Mouse (Mus musculus) lung, postnatal 14 days (tissue): ENCODE data around the gene Rnasek.

Source experiments
- DNase-seq: peaks from one replicate; pipeline ENCODE4 v3.0.0; 2021

Gene Rnasek

DNA sequence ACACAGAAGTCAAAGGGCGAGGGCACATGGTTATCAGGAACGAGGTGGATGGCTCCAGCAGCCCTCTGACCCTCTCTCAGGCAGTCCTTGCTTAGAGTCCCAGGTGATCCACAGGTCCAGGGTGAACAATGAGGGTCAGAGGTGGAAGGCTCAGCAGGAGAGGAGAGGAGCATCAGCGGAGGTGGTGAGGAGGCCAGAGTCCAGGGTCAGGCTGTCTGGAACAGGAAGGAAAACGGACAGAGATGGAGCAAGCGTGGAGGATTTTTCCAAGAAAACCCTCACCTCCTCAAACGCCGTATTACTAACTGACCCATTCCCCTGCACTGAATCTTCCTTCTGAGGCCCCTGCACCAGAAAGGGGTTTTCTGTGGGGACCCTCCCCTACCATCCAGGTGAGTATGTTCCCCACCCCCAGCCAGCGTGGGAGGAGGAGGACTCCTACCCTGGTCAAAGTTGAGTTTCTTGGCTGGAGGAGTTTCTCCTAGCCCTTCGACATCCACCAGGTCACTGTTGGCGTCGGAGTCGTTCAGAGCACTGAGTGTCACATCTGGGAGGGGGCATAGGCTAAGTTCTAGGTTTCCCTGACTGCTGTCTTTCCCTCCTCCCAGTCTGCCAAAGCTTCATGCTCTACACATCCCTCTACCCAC lies 4.3 kb downstream of the Rnasek start:
- no peak for DNase-seq

DNA sequence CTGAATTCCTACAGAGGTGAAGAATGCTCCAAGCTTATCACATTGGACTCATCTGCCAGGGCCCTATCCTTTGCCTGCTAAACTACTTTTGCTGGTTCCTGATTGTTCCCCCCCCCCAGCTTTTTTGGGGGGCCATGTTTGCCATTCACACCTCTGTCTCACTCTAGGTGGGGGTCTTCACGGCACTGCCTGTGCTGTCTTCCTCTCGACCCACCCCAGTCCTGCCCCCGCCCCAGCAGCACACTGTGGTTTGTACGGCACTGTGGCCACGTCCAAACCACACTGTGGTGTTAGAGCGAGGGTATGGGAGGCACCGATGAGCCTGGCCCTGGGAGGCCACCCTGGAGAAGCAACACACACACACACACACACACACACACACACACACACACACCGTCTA lies 5.1 kb downstream of the Rnasek start:
- DNase-seq, result no peak

DNA sequence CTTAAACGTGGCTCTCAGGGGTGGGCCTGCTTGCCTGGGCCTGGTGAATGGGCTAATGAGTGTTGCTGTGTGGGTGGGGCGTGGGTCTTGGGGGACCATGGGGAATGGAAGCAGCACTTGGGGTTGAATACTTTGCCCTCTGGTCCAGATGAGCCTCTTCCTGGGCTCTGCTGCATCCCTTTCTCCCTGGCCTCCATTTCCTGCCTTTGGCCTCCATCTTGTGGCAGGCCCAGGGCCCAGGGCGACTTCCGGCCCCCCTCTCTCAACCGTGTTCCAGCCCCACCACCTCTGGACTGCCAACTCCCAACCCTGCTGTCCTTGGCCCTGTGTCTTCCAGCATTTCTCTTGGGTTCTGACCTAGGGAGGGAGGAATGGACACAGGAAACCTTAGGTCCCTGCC lies 5.6 kb downstream of the Rnasek start:
- DNase-seq, result no peak

DNA sequence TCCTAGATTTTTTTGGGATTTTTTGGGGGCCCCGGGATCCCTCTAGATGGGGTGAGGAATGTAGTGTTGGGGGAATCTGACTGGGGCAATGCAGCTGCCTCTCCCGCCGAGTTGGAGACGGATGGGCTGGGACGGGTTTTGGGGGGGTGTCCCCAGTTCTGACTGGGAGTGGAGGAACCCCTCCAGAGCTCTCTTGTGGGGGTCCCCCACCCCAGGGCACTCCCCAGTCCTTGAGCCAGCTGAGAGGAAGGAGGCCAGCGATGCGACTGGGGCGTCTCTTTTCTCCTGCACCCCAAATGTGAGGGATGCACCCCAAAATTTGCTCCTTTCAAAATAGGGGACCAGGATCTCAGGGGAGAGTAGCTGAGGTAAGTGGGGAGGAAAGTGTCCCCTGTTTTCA lies 6.6 kb downstream of the Rnasek start:
- no peak for DNase-seq

DNA sequence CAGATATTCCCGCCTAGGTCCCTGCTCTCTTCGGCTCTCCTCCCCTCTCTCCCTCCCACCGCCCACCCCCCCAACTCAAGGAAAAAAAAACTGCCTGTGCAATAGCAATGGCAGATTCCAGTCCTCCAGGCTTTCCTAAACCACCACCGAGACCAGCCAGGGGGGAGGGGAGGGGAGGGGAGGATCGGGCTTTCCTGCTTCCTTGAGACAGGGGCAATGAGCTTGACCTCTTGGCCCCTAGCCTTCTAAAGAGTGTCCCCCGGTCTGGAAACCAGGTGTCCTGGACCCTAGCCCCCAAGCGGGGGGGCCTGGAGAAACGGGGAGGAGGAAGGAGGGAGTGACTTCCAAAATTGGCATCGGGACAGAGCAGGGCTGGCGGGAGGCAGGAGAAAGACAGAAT lies 7.1 kb downstream of the Rnasek start:
- DNase-seq, result no peak

DNA sequence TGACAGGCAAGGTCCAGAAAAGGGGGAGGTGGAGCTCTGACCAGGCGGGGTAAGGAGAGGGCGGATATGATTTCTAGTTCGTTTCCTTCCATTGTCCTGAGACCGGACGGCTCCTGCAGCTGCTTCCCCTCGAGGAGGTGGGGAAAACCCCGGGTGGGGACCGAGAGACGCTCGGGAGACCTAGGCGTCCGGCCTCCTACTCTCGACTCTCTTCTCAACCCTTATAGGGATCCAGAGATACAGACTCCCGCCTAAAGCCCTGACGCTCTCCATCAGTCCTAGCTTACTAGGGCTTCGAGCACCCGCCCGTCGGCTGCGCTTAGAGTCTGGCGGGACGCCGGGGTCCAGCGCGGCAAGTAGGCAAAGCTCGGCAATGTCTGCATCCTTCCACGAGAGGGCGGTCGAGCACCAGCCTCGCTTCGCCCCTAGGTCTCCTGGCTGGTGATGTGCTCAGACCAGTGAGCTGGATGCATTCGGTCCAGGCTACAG lies 9.4 kb downstream of the Rnasek start:
- DNase-seq, result peak; percentile 90

DNA sequence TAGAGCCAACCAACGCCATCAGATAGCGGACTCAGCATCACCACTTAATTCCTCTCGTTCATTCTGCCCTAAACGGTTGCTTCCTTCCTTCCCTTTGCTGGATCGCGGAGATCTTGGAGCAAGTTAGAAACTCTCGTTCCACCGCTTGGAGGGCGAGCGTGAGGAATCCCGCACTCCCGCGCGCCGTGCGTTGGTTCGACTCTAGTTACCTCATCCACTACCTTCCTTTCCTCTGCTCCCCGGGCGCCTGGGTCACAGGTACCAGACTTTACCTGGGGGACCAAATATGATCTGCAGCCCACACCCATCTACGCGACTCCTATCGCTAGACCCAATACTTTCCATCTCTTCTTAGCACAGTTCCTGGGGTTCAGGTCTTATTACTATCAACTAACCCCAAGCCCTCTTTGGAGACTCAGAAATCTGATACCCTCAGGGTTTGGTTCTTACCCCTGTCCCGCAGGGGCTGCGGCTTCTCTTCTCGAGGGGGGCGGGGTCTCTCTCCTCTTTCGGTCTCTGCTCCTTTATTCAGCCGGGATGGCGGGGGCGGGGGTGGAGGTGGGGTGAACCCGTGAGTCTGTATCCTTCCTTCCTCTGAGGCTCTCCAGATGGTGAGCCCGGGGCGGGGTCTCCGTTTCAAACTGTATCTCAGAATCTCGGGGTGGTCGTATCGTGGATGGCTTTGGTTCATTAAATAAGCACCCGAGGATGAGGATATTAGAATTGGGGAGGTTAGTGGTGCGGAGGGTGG lies 10.2 kb downstream of the Rnasek start, which contains the start of gene Bcl6b:
Gene Bcl6b (minus strand): TSS at position 539 of the 751 bp plus-strand sequence.
- no peak for DNase-seq

DNA sequence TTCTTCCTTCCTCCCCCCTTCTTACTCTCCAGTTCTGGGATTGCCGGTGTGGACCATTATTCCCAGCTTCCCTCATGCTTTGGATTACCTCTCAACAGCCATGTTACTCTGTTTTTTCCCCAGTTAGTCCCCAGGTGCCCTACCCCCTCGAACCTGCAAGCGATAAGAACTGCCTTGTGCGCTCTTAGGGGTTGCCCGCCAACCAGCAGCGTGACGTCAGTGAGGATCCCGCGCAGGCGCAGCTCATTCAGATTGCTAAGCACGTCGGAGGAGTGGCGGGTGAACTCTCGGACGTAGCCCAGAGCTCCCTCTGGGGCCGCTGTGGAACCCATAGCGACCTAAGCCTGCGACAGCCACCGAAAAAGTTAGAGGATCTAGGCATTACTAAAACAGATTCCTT lies 10.8 kb downstream of the Rnasek start:
- peak; percentile 93 for DNase-seq

DNA sequence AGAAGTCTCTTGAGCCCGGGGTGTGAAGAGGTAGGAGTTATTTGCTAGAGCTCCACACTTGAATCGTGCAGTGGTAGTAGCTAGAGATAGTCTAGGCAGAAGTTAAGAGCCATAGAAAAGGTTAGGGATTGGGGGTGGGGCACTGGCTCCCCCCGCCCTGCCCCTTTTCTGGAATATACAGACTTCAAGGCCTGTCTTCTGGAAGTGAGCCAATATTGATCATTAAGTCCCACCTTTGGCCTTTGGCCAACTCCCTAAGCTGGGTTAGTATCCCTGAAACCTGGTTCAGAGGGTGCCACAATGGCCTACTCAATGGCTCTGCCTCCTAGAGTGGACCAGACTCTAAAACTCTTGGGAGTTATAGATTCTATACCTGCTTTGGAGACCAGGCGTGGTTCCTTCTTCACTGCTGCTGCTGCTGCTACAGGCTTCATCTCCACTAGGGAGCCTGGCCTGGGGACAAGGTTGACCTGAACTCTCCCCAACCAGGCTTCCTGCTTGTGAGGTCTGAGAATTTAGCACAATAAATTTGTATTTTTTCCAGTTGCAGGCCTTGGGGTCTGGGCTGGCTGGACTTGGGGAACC lies 11.9 kb downstream of the Rnasek start:
- DNase-seq, result no peak

DNA sequence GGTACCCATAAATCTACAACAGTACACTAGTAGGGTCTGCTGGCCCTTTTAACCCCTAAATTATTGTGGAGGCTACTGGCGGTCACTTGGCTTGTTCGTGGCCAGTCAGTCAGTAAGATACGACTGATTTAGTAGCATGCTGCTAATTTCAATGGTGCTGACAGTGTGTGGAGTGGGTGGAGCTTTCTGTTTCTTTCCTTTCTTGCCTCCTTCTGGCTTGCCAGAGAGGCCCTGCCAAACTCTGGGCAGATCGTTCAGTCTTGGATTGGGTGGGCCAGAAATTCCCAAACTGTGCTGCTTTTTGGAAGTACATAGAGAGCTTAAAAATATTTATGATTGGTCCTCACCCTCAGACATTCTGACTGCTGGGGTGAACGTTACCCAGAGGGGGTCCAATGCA lies 12.5 kb downstream of the Rnasek start:
- DNase-seq, result no peak

DNA sequence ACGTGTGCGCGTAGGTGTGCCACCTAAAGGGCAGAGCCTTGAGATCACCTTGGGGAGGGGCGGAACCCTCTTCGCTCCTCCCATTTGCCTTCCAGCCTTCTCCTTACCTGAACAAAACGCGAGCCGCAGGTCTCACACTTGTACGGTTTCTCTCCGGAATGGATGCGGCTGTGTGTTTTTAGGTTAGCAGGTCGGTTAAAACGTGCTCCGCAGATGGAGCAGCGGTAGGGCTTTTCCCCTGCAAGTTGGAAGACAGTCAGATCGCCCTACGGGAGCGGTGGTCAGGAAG lies 13.1 kb downstream of the Rnasek start:
- DNase-seq, result no peak

DNA sequence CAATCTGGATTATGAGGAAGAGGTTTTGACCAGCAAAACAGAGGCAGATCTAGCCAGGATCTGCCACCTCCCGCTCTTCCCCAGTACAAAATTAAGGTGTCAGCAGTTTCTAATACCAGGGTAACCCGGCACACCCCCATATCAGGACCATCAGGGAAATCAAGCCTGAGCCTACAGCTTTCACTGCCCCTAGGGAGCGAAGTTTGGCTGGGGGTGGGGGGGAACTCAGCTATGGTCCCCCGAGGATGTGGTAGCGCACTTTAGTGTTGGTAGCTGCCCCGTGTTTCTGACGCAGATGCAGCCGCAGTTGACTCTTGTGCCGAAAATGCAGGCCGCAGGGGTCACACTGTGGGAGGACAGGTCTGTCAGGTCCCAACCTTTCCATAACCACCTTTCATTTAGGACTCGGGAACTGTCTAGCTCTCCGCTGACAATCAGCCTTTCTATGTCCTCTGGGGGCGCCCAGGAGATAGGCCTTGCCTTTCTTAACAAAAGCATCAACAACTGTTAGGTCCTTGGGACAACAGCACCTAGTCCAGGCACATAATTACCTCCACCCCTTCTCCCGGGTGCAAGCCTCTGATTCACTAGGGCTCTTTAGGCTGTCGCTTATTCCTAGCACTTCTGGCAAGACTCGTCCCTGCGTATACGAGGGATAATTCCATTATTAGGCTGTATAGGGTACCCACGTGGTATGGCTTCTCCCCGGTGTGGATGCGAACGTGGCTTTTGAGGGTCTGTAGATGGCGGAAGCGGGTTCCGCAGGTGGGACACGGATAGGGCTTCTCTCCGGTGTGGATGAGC lies 13.6 kb downstream of the Rnasek start:
- no peak for DNase-seq

DNA sequence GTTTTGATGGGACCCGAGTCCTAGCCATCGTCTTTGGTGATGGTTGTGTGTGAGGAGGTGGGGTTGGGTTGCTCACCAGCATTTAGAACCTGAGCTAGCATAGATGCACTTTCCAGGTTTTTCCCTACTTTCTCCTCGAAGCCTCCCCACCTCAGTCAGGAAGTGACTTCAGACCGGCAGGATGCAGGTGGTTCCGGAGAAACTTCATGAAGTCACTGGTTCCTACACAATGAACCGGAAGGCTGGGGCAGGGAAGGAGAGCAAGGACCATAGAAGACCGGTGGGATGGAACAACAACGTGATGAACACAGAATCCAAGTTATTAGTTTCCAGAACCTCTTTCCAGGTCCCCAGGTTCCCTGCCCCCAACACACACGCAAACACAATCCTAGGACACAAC lies 15.9 kb downstream of the Rnasek start:
- no peak for DNase-seq

DNA sequence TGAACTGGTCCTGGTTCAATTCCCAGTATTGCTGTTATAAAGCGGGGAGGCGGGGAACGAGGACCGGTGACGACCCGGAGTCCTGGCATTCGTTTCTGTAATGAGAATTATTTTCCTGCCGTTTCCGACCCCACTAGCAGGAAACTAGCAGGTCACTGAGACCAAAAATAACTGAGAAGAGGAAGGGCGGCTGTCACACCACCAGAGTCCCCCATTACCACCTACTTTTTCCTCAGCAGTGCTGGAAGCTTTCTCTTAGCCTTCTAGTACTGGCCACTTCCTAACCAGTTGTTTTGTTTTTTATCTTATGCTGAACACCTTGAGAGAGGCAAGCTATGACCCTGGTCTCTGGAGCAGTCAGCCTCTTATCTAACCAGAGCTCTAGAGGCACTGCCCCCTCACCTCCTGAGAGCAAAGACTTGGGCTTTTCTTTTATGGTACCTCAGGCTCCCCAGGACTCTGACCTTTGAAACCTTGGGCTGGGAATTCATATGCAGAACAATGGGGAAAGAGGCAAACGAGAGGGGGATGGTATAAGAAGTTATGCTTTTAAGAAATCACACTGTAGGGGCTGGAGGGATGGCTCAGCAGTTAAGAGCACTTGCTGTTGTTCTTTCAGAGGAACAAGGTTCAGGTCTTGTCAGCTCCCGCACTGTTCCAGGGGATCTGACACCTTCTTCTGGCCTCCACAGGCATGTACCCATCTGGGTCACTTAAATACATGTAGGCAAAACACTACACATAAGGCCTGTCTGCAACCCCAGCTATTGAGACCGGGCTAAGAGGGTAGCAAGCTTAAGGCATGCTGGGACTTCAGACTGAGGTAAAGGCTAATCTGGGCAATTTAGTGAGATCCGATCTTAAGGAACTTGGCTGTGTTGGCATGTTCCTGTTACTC lies 17.8 kb downstream of the Rnasek start:
- no peak for DNase-seq

DNA sequence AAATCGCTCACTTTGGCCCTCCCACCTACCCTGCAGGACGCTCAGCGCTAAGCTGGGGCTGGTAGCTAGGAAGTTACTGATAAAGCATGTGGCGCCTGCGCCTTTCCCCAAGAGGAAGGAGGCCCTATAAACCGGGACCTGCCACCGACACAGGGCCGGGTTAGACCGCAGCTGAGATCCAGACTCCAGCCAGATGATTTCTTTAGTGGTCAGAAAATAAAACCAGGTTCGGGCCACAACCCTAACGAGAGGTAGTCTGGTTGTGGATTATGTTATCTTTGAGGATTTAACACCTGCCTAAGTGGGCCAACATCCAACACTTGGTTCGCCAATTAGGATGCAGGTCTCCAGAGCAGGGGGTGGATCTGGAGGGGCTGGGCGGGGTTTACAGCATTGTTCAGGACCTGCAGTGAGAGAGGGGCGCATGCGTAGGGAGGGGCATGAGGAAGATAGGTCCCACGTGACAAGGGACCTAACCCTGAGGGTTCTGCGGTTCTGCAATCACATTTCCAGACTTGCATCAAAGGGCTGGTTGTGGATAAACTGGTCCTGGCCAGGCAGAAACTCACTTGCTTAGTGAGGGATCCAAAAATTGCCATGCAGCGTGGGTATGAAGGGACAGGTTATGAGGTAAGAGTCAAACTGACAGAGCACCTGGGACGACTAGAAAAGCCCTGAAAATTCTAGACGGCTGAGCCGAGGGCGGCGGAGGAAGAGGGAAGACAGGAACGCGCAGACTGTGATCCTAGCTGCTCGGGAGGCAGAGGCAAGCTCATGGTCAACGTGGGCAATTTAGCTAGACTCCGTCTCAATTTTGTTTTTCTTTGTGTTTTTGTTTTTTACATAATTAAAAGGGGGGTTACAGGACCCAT lies 18.7 kb downstream of the Rnasek start, which contains the start of gene Slc16a13:
Gene Slc16a13 (minus strand): TSS at position 334 of the 872 bp plus-strand sequence.
- DNase-seq, result peak; percentile 95

DNA sequence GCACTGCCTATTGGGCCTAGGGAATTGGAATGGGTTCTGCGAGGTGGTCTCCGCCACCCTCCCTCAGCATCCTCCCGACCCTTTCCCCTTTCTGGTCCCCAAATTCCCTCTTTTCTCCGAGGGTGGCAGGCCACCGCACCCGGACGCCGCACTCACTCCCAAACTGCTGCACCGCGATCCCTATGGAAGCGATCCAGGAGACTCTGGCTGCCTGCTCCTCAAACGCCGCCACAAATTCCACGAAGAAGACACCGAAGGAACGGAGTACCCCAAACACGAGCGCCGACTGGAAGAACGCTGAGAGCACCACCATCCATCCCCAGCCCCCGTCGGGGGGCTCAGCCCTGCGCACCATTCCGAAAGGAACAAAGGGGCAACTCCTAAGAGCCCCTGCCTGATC lies 19.3 kb downstream of the Rnasek start:
- no peak for DNase-seq

DNA sequence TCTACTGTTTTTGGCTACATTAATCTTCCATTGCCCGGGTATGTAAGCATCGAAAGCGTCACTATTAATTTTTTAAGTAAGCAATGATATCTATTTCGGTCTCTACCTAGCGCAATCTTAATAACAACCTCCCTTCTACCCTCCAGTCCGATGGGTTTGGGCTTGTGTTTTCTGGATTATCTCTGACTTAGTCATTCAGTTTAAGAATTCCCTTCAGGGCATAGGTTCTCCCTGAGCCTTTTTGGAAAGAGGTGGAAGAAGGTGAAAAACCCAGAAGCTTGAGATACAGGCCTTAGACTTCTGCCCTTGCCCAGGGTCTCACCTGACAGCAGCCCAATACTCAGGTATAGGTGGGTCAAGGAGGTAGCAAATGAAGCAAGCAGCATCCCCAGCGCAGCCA lies 19.8 kb downstream of the Rnasek start:
- DNase-seq, result no peak

DNA sequence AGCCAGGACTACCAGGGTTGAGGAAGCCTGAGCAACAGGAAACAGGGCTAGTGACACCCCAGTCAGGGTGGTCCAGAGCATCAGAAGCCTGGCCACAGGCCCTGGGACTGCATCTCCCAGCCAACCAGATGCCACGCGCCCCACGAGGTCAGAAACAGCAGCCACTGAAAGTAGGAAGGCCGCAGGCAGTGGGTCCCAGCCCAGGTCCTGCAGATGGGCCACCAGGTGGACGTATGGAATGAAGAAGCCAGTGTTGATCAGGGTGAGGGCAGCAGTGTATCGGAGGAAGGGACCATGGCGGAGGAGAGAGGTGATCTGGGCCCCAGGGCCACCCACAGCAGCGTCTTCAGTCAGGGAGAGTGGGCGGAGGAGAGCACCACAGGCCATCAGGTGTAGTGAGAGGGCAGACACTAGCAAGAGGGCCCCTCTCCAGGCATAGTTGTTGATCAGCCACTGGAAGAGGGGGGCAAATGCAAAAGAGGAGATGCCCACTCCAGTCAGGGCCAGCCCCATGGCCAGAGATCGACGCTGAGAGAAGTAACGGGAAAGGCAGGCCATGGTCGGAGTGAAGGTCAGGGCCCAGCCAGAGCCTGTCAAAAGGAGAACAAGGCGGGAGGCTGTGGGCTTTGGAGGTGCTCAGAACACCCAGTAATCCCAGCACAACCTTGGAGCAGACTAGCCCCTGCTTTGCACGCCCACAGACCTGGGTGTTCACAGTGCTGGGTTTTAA lies 20.7 kb downstream of the Rnasek start:
- DNase-seq, result no peak

DNA sequence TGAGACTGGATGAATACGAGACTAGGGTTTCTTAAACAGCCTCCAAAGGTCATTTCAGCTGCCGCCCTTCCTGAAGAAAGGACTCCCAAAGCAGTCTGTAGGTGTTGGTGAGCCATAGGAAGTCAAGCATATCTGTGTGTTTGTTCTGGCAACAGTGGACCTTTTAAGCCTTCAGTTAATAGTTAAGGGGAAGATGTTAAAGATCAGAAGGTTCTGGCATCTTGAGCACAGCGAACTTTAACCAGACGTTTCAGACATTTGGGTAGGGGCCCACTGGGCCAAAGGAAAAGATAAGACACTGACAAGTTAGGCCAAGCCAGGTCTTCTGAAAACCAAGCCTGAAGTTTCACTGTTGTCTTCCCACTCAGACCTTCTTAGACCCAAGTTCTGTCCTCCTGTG lies 21.6 kb downstream of the Rnasek start:
- no peak for DNase-seq

DNA sequence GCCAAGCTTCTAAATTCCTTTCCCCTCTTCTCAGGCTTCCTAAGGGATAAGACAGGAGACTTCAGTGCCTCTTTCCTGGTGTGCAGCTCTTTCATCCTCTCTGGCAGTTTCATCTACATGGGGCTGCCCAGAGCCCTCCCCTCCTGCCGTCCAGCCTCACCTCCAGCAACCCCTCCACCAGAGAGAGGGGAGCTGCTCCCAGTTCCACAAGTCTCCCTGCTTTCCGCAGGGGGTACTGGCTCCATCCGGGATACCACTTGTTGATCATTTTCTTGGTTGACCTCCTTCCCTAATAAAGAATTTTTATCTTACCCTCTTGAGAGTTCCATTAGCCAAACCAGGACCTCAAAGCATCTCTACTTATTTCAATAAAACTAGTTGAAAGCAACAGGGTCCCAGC lies 23.5 kb downstream of the Rnasek start:
- no peak for DNase-seq

DNA sequence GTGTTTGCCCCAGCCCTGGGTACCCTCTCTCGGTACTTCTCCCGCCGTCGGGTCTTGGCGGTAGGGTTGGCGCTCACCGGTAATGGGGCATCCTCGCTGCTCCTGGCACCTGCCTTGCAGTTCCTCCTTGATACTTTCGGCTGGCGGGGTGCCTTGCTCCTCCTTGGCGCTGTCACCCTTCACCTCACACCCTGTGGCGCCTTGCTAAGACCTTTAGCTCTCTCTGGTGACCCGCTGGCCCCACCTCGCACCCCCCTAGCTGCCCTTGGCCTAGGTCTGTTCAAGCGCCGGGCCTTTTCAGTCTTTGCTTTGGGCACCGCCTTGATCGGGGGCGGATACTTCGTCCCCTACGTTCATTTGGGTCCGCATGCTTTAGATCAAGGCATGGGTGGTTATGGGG lies 24.3 kb downstream of the Rnasek start:
- no peak for DNase-seq
